Mouse (Mus musculus) liver, embryonic 14.5 days (tissue): ENCODE measurements around the gene Sort1.

Experiments used
- CTCF ChIP-seq: IDR thresholded peaks from 2 replicates; pipeline ENCODE4 v1.5.1; 2016; ENCODE audit warnings: antibody characterized with exemption, low read depth, control low read depth
- EP300 ChIP-seq: IDR thresholded peaks from 2 replicates; pipeline ENCODE4 v1.6.1; 2016; ENCODE audit warnings: antibody characterized with exemption, low read depth

DNA sequence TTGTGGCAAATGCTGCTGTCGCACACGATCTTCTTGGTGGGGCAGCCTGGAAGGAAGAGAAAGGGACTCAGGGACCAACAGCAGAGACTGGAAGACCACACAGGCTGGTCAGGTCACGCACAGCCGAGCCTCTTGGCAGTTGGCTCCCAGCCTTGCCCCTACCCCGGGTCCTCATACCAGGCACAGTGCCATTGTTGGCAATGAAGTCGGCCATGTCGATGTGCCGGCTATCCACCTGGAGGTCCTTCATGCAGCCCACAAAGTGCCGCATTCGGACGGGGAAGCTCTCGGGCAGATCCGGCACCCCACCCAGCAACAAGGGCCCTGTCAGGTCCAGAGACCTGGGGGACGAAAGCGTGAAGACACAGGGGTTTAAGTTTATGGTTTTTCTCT, 118.6 kb downstream of the Sort1 start:
- no peak for TF ChIP-seq CTCF
- no peak for TF ChIP-seq EP300
